Mouse (Mus musculus) intestine, embryonic 14.5 days (tissue): Measurements from ENCODE around the gene Ogfod2. TPM values are rescaled to one million over a fixed set of nuclear protein-coding genes. Genes with fewer than 3 reads are reported as not detected.

Experiments used
- ATAC-seq: fragments of 200-750 bp; cut with Nextera tagmentation; replicated peaks from 2 replicates; pipeline ENCODE4 v1.8.0; 2017; ENCODE audit warnings: low read depth, moderate number of reproducible peaks, moderate TSS enrichment, moderate library complexity; ENCODE audit not compliant: low FRiP score, low TSS enrichment
- DNase-seq: peaks from one replicate; pipeline ENCODE4 v3.0.0-alpha.2; 2018; ENCODE audit warnings: low spot score
- H3K27ac ChIP-seq: fragments of 300-500 bp; sonication (generic); 2 replicates; pipeline ENCODE4 v1.5.1; 2014; ENCODE audit warnings: low read depth, mild to moderate bottlenecking, control low read depth
- H3K27me3 ChIP-seq: fragments of 300-500 bp; sonication (generic); replicated peaks from 2 replicates; pipeline ENCODE4 v1.6.1; 2014; ENCODE audit warnings: low read length, control low read depth; ENCODE audit not compliant: control insufficient read depth, insufficient read depth
- H3K36me3 ChIP-seq: fragments of 300-500 bp; sonication (generic); 2 replicates; pipeline ENCODE4 v1.6.1; 2014; ENCODE audit warnings: low read length, control low read depth; ENCODE audit not compliant: control insufficient read depth, insufficient read depth
- H3K4me1 ChIP-seq: fragments of 300-500 bp; sonication (generic); replicated peaks from 2 replicates; pipeline ENCODE4 v1.6.1; 2014; ENCODE audit warnings: low read length, control low read depth, mixed read lengths; ENCODE audit not compliant: control insufficient read depth, insufficient read depth
- H3K4me2 ChIP-seq: fragments of 300-500 bp; sonication (generic); 2 replicates; pipeline ENCODE4 v1.6.1; 2014; ENCODE audit warnings: low read length
- H3K4me3 ChIP-seq: fragments of 300-500 bp; sonication (generic); 2 replicates; pipeline ENCODE4 v1.5.1; 2014; ENCODE audit warnings: low read depth, low read length, control low read depth, mixed read lengths
- H3K9ac ChIP-seq: fragments of 300-500 bp; sonication (generic); 2 replicates; pipeline ENCODE4 v1.6.1; 2014; ENCODE audit warnings: mild to moderate bottlenecking, low read length
- H3K9me3 ChIP-seq: fragments of 300-500 bp; sonication (generic); 2 replicates; pipeline ENCODE4 v1.6.1; 2016; ENCODE audit warnings: low read length, control low read depth; ENCODE audit not compliant: control insufficient read depth
- WGBS: fragments of 180-500 bp; shearing (Covaris S2); extraction: QIAGEN DNeasy Blood & Tissue Kit; methylation state at CpG from one replicate; pipeline ENCODE4 v1.1.7; 2014; 5-methylcytosine and 5-hydroxymethylcytosine counted together
- polyA plus RNA-seq: library from polyadenylated mRNA; unstranded; fragments of >200 nt; fragmentation: Nextera tagmentation; extraction: Ambion mirVana; gene quantifications from 2 replicates; pipeline ENCODE4 v1.2.1, GENCODE M21; 2014

The Ogfod2 gene
- polyA plus RNA-seq, result 17.1 and 18.0 TPM in 2 replicates

DNA sequence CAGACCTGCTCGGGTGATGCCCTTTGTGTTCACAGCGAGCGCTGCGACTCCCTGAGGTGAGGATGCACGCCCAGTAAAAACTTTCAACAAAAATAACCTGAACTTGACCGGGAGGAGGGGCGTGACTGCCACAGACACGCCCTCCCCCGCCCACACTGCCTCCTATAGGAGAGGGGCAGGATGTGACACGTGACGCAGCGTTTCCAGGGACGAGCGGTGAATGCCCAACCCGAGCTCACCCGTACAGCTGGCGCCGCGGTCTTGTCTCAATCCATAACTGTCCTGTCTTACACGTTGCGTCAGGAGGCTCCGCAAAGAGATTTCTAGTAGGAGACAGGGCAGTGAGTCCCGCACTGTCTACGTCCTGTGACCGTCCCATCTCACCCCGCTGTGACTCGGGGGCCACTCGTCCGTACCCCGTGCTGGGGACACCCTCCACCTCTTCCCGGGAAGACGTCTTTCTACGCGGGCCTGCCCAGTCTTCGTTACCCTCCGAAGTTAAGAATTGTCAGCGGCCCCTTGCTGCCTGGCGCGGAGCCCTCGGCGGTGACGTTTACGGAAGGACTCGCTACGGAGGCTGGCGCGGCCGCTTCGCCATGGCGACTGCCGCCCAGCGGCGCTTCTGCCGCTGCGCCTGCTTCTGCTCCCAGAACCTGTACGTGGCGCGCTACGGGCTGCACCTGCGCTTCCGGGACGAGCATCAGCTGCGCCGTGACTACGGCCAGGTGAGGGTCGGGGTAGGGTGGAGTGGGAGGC lies at the start of gene Ogfod2:
TSS of gene Ogfod2 (plus strand) at position 556 of the 756 bp plus-strand sequence.
- peak; percentile 99 for DNase-seq
- H3K4me2 ChIP-seq, result peak within 1 kb of the TSS; percentile 94
- peak within 1 kb of the TSS; percentile 92 for H3K4me3 ChIP-seq
- no peaks in the 10 kb centered on the region for H3K27me3 ChIP-seq
- under 1% methylated on average over 66 of the region's 66 CpGs for WGBS
- peak within 1 kb of the TSS; percentile 84 for H3K27ac ChIP-seq
- H3K9me3 ChIP-seq, result no peaks in the 10 kb centered on the region
- peaks cover 17% of the 10 kb centered on the region for H3K4me1 ChIP-seq
- peak; percentile 98 for ATAC-seq
- H3K36me3 ChIP-seq, result 0 out of 2 replicates have a peak, but pooled peaks cover 10% of the 10 kb centered on the region
- peak within 1 kb of the TSS; percentile 74 for H3K9ac ChIP-seq

DNA sequence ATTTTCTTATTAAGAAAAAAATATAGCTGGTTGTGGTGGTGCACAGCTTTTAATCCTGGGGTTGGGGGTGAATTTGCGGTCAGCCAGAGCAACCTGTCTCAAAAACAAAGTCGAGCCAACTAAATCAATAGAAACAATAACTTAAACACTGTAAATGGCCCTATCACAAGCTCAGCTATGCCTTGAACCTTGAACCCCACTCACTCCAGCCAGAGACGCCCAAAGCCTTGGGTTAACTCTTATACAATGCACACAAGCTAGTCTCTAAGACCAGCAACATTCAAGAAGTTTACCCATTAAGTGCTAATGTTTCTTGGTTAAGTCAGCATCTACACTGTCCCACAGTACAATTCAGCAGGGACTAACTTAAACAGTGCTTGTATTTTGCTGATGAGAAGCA lies 42.4 kb upstream of the Ogfod2 start:
- 65% methylated on average over 3 of the region's 3 CpGs for WGBS
- no peak overlapping the region for H3K4me2 ChIP-seq
- ATAC-seq, result no peak

DNA sequence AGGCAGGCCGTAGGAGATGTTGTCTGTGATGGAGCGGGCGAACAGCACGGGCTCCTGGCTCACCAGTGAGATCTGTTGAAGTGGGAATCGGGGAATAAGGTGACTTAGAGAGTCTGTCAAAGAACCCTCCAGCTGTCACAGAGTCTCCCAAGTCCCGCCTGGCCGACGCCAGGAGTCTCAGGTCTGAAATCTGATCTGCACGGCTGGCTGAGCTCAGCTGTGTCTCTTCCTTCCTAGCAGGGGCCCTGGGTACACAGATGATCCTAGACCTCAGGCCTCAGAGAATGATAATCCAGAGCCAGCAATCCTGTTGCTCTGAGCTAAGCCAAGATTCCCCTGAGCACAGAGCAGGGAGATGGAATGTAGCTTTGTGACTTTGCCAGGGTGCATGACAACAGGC lies 38.4 kb upstream of the Ogfod2 start:
- H3K4me3 ChIP-seq, result no peak overlapping the region
- WGBS, result 51% methylated on average over 9 of the region's 9 CpGs
- ATAC-seq (no peak), DNase-seq (no peak)
- H3K9me3 ChIP-seq, result no peaks in the 10 kb centered on the region
- no peaks in the 10 kb centered on the region for H3K36me3 ChIP-seq
- H3K9ac ChIP-seq, result no peak overlapping the region
- peaks cover 18% of the 10 kb centered on the region for H3K4me1 ChIP-seq
- no peak overlapping the region for H3K27ac ChIP-seq
- H3K27me3 ChIP-seq, result no peaks in the 10 kb centered on the region
- no peak overlapping the region for H3K4me2 ChIP-seq

More for the DNA sequence above, 42.4 kb upstream of the Ogfod2 start:
- H3K36me3 ChIP-seq, result no peaks in the 10 kb centered on the region
- H3K9me3 ChIP-seq, result no peaks in the 10 kb centered on the region
- no peaks in the 10 kb centered on the region for H3K27me3 ChIP-seq
- H3K27ac ChIP-seq, result no peak overlapping the region
- H3K4me1 ChIP-seq, result peaks cover 4% of the 10 kb centered on the region; the same call in 1 of the 2 replicates
- H3K4me3 ChIP-seq, result no peak overlapping the region
- no peak for DNase-seq
- H3K9ac ChIP-seq, result no peak overlapping the region

DNA sequence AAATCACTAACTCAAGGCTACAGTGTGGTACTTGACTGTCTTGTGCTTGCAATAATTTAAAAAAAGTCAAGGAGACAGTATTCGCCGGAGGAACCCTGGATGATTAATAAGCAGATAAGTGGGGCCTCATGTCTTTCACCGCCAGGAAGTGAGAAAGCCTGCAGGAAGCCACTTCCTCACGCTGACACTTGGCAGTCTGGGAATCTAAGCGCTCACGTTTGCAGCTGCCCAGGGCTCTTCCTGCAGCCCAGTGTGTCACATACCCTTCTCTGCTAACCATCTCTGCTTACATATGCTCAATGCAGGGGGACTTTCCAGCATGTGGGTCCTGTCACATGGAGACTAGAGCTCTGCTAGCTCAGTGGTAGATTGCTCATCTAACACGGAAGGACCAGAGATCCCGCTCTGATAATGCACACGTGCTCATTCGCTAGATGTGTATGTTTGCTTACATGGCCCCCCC lies 37.2 kb upstream of the Ogfod2 start:
- DNase-seq (no peak), ATAC-seq (0 out of 2 replicates have a peak, but pooled peaks have one; percentile 9)
- Histone ChIP-seq H3K4me3 (no peak overlapping the region), H3K4me2 (no peak overlapping the region), H3K9ac (no peak overlapping the region), H3K9me3 (no peaks in the 10 kb centered on the region), H3K36me3 (no peaks in the 10 kb centered on the region), H3K4me1 (peaks cover 18% of the 10 kb centered on the region), H3K27me3 (no peaks in the 10 kb centered on the region), H3K27ac (no peak overlapping the region)
- WGBS, result 25% methylated on average over 10 of the region's 10 CpGs

DNA sequence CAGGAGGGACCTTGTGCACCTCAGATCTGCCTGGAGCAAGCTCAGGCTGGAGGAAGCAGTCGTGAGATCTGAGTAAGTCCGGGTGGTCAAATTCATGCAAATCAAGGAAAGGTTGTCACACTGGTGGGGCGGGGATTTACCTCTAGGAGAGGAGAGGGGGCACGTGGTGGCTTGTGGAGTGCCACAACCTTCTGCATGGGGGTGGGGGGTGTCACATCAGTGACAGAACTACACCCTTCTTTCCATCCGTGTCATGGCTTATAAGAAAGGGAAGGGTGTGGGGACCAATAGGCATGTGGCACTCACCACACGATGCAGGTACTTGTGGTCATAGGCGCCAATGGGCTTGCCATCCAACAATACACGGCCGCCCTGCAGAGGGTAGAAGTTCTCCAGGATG lies 36.4 kb upstream of the Ogfod2 start:
- H3K9ac ChIP-seq, result no peak overlapping the region
- no peak overlapping the region for H3K4me2 ChIP-seq
- no peak for ATAC-seq
- no peak overlapping the region for H3K4me3 ChIP-seq
- H3K36me3 ChIP-seq, result no peaks in the 10 kb centered on the region
- 70% methylated on average over 9 of the region's 9 CpGs for WGBS
- peaks cover 18% of the 10 kb centered on the region for H3K4me1 ChIP-seq
- no peak for DNase-seq
- no peaks in the 10 kb centered on the region for H3K9me3 ChIP-seq
- no peak overlapping the region for H3K27ac ChIP-seq
- no peaks in the 10 kb centered on the region for H3K27me3 ChIP-seq

DNA sequence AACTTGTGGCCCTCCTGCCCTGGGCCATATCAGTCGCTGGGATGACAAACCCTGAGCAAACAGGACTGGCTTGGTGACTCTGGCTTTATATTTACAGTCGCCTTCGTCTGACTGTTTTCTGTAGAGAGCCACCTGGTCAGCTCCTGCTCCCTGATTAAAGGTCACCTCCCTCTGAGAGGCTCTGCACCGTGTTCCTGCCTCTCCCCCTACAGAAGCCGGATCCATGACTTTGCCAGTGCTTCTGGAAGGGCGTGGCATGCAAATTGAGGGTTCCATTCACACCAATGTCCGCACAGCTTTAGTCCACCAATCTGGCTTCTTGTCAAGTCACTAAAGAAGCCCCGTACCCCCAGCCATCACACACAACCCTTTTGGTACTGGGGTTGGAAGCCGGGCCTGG lies 35.5 kb upstream of the Ogfod2 start:
- Histone ChIP-seq H3K9me3 (no peaks in the 10 kb centered on the region), H3K4me2 (no peak overlapping the region), H3K27me3 (no peaks in the 10 kb centered on the region), H3K36me3 (no peaks in the 10 kb centered on the region), H3K9ac (no peak overlapping the region), H3K27ac (no peak overlapping the region), H3K4me3 (no peak overlapping the region), H3K4me1 (peaks cover 18% of the 10 kb centered on the region)
- ATAC-seq (0 out of 2 replicates have a peak, but pooled peaks have one; percentile 26), DNase-seq (no peak)
- WGBS, result 46% methylated on average over 9 of the region's 9 CpGs

DNA sequence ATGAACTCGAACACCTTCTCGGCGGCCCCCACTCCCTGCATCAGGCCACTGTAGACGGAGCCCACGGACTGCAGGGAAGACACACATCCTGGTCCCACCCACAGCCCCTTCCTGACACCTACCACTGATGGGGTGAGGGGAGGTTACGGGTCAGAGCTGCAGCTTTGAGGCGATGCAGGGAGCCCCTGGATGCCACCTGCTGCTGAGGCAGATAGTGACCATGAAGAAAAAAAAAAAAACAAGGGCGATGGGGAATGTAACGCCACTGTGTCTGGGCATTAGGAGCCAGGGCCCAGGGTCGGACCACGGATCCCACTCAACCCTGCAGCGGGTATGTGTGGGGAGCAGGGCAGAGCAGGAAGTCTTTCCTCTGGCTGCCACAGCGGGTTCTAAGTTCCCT lies 34.9 kb upstream of the Ogfod2 start:
- Histone ChIP-seq H3K9ac (no peak overlapping the region), H3K36me3 (no peaks in the 10 kb centered on the region), H3K27me3 (no peaks in the 10 kb centered on the region), H3K4me2 (no peak overlapping the region), H3K4me3 (no peak overlapping the region), H3K9me3 (no peaks in the 10 kb centered on the region), H3K4me1 (peaks cover 18% of the 10 kb centered on the region), H3K27ac (no peak overlapping the region)
- ATAC-seq, result no peak
- no peak for DNase-seq
- WGBS, result 81% methylated on average over 13 of the region's 13 CpGs

DNA sequence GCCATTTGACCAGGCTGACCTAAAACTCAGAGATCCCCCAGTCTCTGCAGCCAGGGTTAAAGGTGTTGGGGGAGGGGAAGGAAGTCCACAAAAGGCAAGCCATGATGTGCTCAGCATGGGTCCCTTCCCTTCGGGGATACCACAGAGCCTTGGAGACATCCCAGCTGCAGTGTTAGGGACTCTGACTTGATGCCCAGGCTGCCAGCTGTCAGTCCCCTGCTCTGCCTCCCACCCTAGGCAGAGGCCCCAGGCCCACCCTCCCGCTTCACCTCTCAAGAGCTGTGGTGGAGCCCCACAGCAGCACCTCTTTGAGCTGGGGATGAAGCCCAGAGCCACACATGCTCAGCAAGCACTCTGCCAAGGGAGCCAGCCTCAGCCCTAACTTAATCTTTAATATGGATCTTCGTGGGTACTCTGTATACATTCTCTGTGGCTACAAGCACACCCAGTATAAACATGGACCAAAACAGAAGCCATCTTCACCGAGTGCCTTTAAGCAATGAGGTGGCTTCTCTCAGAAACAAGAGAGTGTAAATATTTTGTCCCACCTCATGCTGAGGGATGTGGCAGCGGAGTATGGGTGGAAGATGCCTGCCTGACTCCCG lies 34.1 kb upstream of the Ogfod2 start:
- no peak for ATAC-seq
- DNase-seq, result no peak
- Histone ChIP-seq H3K27me3 (no peaks in the 10 kb centered on the region), H3K4me3 (no peak overlapping the region), H3K4me1 (peaks cover 18% of the 10 kb centered on the region), H3K36me3 (no peaks in the 10 kb centered on the region), H3K9me3 (no peaks in the 10 kb centered on the region), H3K27ac (no peak overlapping the region), H3K4me2 (no peak overlapping the region), H3K9ac (no peak overlapping the region)
- WGBS, result 56% methylated on average over 6 of the region's 6 CpGs
